Mouse (Mus musculus) MEL (cell line): Measurements from ENCODE around the gene Adamtsl1. TPM values are rescaled to one million over a fixed set of nuclear protein-coding genes. Genes with fewer than 3 reads are reported as not detected.

Source experiments
- DNase-seq: peaks from one replicate; pipeline ENCODE4 v3.0.0; 2011; ENCODE audit warnings: low read depth, low spot score
- H3K27ac ChIP-seq: 2 replicates; pipeline ENCODE4 v1.5.1; 2012; ENCODE audit warnings: low read depth, mild to moderate bottlenecking, control low read depth, low read length, moderate library complexity; ENCODE audit not compliant: control insufficient read depth
- H3K27me3 ChIP-seq, 2 experiments: fragments of 150-350 bp in 1 of 2; sonication (generic) in 1 of 2; 2 replicates each; pipeline ENCODE4 v1.6.1; 2012; ENCODE audit warnings: low read length in 2 of 2, mild to moderate bottlenecking in 2 of 2, improper control_type of control experiment in 1 of 2, moderate library complexity in 1 of 2; ENCODE audit not compliant: insufficient read depth in 2 of 2, control insufficient read depth in 1 of 2
- H3K36me3 ChIP-seq, 2 experiments: 2 replicates each; pipeline ENCODE4 v1.6.1; 2012 to 2014; ENCODE audit warnings: low read length in 2 of 2, improper control_type of control experiment in 1 of 2, inconsistent platforms in 1 of 2, mild to moderate bottlenecking in 1 of 2; ENCODE audit not compliant: insufficient read depth in 2 of 2, control insufficient read depth in 1 of 2
- H3K4me1 ChIP-seq, 2 experiments: fragments of 150-350 bp in 1 of 2; sonication (generic) in 1 of 2; 2 replicates each; pipeline ENCODE4 v1.6.1; 2012; ENCODE audit warnings: low read length in 2 of 2, improper control_type of control experiment in 1 of 2, mild to moderate bottlenecking in 1 of 2; ENCODE audit not compliant: insufficient read depth in 2 of 2, control insufficient read depth in 1 of 2
- H3K4me3 ChIP-seq, 2 experiments: fragments of 150-350 bp in 1 of 2; sonication (generic) in 1 of 2; 2 replicates each; pipeline ENCODE4 v1.5.1; 2012; ENCODE audit warnings: low read depth in 2 of 2, low read length in 2 of 2, mild to moderate bottlenecking in 2 of 2, moderate library complexity in 2 of 2, control low read depth in 1 of 2, improper control_type of control experiment in 1 of 2; ENCODE audit not compliant: control insufficient read depth in 1 of 2, insufficient read depth in 1 of 2
- H3K79me2 ChIP-seq: 2 replicates; pipeline ENCODE4 v1.6.1; 2012; ENCODE audit warnings: mild to moderate bottlenecking, low read length, moderate library complexity; ENCODE audit not compliant: control insufficient read depth, poor library complexity, insufficient read depth
- H3K9ac ChIP-seq: 2 replicates; pipeline ENCODE4 v1.6.1; 2012; ENCODE audit warnings: low read depth, mild to moderate bottlenecking, control low read depth, low read length, moderate library complexity; ENCODE audit not compliant: control insufficient read depth, poor library complexity, severe bottlenecking
- H3K9me3 ChIP-seq: fragments of 150-350 bp; sonication (generic); replicated peaks from 2 replicates; pipeline ENCODE4 v1.6.1; 2012; ENCODE audit warnings: mild to moderate bottlenecking, low read length, improper control_type of control experiment, moderate library complexity; ENCODE audit not compliant: insufficient read depth
- BHLHE40 ChIP-seq: IDR thresholded peaks from 2 replicates; pipeline ENCODE4 v1.6.1; 2012; ENCODE audit warnings: low read depth, mild to moderate bottlenecking, inconsistent platforms, low read length, improper control_type of control experiment, borderline replicate concordance
- CHD1 ChIP-seq: IDR thresholded peaks from 2 replicates; pipeline ENCODE4 v1.6.1; 2012; ENCODE audit warnings: low read depth, mild to moderate bottlenecking, inconsistent platforms, low read length, improper control_type of control experiment
- CTCF ChIP-seq, 3 experiments: IDR thresholded peaks in 2 of 3; conservative IDR thresholded peaks in 1 of 3; 2 replicates each; pipeline ENCODE4 v1.5.1; 2011 to 2012; ENCODE audit warnings: low read length in 3 of 3, low read depth in 2 of 3, mild to moderate bottlenecking in 2 of 3, improper control_type of control experiment in 1 of 3, inconsistent platforms in 1 of 3, mixed read lengths in 1 of 3, moderate library complexity in 1 of 3; ENCODE audit not compliant: control insufficient read depth in 1 of 3, insufficient read depth in 1 of 3, poor library complexity in 1 of 3, severe bottlenecking in 1 of 3
- ELF1 ChIP-seq: IDR thresholded peaks from 2 replicates; pipeline ENCODE4 v1.6.1; 2014; ENCODE audit warnings: low read depth, mild to moderate bottlenecking, inconsistent platforms, low read length, improper control_type of control experiment, moderate library complexity
- GABPA ChIP-seq: IDR thresholded peaks from 2 replicates; pipeline ENCODE4 v1.6.1; 2012; ENCODE audit warnings: low read depth, mild to moderate bottlenecking, inconsistent platforms, low read length, improper control_type of control experiment, moderate library complexity
- HCFC1 ChIP-seq: IDR thresholded peaks from 2 replicates; pipeline ENCODE4 v1.6.1; 2012; ENCODE audit warnings: low read depth, mild to moderate bottlenecking, inconsistent platforms, low read length, improper control_type of control experiment, moderate library complexity
- KAT2A ChIP-seq: conservative IDR thresholded peaks from 2 replicates; pipeline ENCODE4 v1.6.1; 2012; ENCODE audit warnings: low read depth, low read length, improper control_type of control experiment, inconsistent platforms
- MAFK ChIP-seq: IDR thresholded peaks from 2 replicates; pipeline ENCODE4 v1.6.1; 2011; ENCODE audit warnings: low read depth, mild to moderate bottlenecking, low read length, improper control_type of control experiment, borderline replicate concordance
- MXI1 ChIP-seq: IDR thresholded peaks from 2 replicates; pipeline ENCODE4 v1.6.1; 2011; ENCODE audit warnings: mild to moderate bottlenecking, low read depth, low read length, improper control_type of control experiment
- MYB ChIP-seq: IDR thresholded peaks from 2 replicates; pipeline ENCODE4 v1.6.1; 2011; ENCODE audit warnings: mild to moderate bottlenecking, low read depth, low read length, improper control_type of control experiment
- NELFE ChIP-seq: IDR thresholded peaks from 2 replicates; pipeline ENCODE4 v1.6.1; 2011; ENCODE audit warnings: low read depth, low read length, improper control_type of control experiment
- NRF1 ChIP-seq: IDR thresholded peaks from 2 replicates; pipeline ENCODE4 v1.6.1; 2014; ENCODE audit warnings: low read depth, mild to moderate bottlenecking, inconsistent platforms, low read length, improper control_type of control experiment, moderate library complexity; ENCODE audit not compliant: poor library complexity, insufficient read depth, severe bottlenecking
- POLR2A ChIP-seq, 2 experiments: IDR thresholded peaks; 2 replicates each; pipeline ENCODE4 v1.6.1; 2011 to 2012; ENCODE audit warnings: low read length in 2 of 2, mild to moderate bottlenecking in 2 of 2, control low read depth in 1 of 2, improper control_type of control experiment in 1 of 2, low read depth in 1 of 2, moderate library complexity in 1 of 2; ENCODE audit not compliant: control insufficient read depth in 1 of 2, insufficient read depth in 1 of 2, poor library complexity in 1 of 2
- POLR2AphosphoS2 ChIP-seq: IDR thresholded peaks from 2 replicates; pipeline ENCODE4 v1.6.1; 2011; ENCODE audit warnings: low read length, improper control_type of control experiment
- POLR2AphosphoS5 ChIP-seq: IDR thresholded peaks from 2 replicates; pipeline ENCODE4 v1.6.1; 2012; ENCODE audit warnings: low read depth, borderline replicate concordance, mild to moderate bottlenecking, inconsistent platforms, low read length, moderate library complexity, mixed read lengths
- RCOR1 ChIP-seq: IDR thresholded peaks from 2 replicates; pipeline ENCODE4 v1.6.1; 2012; ENCODE audit warnings: low read depth, mild to moderate bottlenecking, inconsistent platforms, low read length, improper control_type of control experiment
- TAL1 ChIP-seq: IDR thresholded peaks from 2 replicates; pipeline ENCODE4 v1.6.1; 2012; ENCODE audit warnings: mild to moderate bottlenecking, inconsistent platforms, low read length, moderate library complexity, mixed read lengths
- TBP ChIP-seq: IDR thresholded peaks from 2 replicates; pipeline ENCODE4 v1.8.0; 2011; ENCODE audit warnings: low read depth, low read length, improper control_type of control experiment
- TCF12 ChIP-seq: IDR thresholded peaks from 2 replicates; pipeline ENCODE4 v1.6.1; 2014; ENCODE audit warnings: low read depth, mild to moderate bottlenecking, inconsistent platforms, low read length, improper control_type of control experiment, moderate library complexity
- ZMIZ1 ChIP-seq: IDR thresholded peaks from 2 replicates; pipeline ENCODE4 v1.6.1; 2012; ENCODE audit warnings: low read depth, mild to moderate bottlenecking, inconsistent platforms, low read length, improper control_type of control experiment, moderate library complexity
- polyA plus RNA-seq, 2 experiments: library from polyadenylated mRNA; stranded (reverse) in 1 of 2; unstranded in 1 of 2; fragments of >175 nt in 1 of 2; fragments of >200 nt in 1 of 2; gene quantifications; 2 replicates each; pipeline versions ENCODE4 v1.2.1 to v1.2.4; 2012; ENCODE audit warnings: low replicate concordance in 2 of 2, low read depth in 1 of 2; ENCODE audit not compliant: insufficient read length in 2 of 2, insufficient read depth in 1 of 2, missing spikeins in 1 of 2
- total RNA-seq: library from RNA; depleted of rRNA; stranded (reverse); fragments of 300-350 nt; gene quantifications from 2 replicates; pipeline ENCODE4 v1.2.3, GENCODE M21; 2012

The Adamtsl1 gene
- total and polyA plus RNA-seq, 3 experiments, result not detected

DNA sequence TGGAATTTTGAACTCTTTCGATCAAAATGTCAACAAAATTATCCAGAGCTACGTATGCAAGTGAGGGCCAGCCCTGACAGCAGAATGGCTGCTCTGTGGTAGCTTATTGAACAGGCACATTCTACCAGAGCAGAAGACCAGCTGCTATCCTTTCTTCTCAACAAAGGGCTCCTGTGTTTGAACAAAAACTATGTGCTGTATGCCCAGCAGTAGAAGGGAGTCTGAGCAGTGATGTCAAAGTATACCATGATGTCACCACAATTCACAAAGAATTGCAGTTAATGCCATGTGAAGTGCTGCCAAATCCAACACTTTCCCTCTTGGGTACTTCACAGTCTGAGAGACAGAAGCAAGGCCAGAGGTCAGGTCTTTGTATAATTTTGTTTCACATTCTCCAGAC, 675.9 kb downstream of the Adamtsl1 start:
- no peaks in the 10 kb centered on the region for H3K27me3 ChIP-seq
- H3K79me2 ChIP-seq, result no peaks in the 10 kb centered on the region
- no peak for TF ChIP-seq TBP
- no peak for TF ChIP-seq KAT2A
- no peak for TF ChIP-seq GABPA
- no peak for TF ChIP-seq CTCF (IDR thresholded peaks at IDR 0.05 in 2 of 3, conservative IDR thresholded peaks at IDR 0.05 in 1 of 3; ENCODE audit: control insufficient read depth in 1 of 3, insufficient read depth in 1 of 3, low read depth in 2 of 3, low read length in 3 of 3, poor library complexity in 1 of 3, severe bottlenecking in 1 of 3)
- no peak for TF ChIP-seq ZMIZ1
- TF ChIP-seq TAL1, result no peak
- no peak for TF ChIP-seq MYB
- TF ChIP-seq MXI1, result no peak
- no peak for TF ChIP-seq NRF1
- TF ChIP-seq RCOR1, result no peak
- no peak for TF ChIP-seq CHD1
- no peak for TF ChIP-seq POLR2A (IDR thresholded peaks at IDR 0.05; ENCODE audit: control insufficient read depth in 1 of 2, insufficient read depth in 1 of 2, low read depth in 1 of 2, low read length in 2 of 2, poor library complexity in 1 of 2)
- TF ChIP-seq ELF1, result no peak
- no peak for TF ChIP-seq POLR2AphosphoS2
- TF ChIP-seq MAFK, result no peak
- no peak for TF ChIP-seq NELFE
- no peak for TF ChIP-seq HCFC1
- no peak for TF ChIP-seq BHLHE40
- no peak for TF ChIP-seq POLR2AphosphoS5
- TF ChIP-seq TCF12, result no peak
- H3K9ac ChIP-seq, result no peak overlapping the region
- no peaks in the 10 kb centered on the region for H3K9me3 ChIP-seq
- H3K27ac ChIP-seq, result no peak overlapping the region
- no peaks in the 10 kb centered on the region for H3K4me1 ChIP-seq
- no peaks in the 10 kb centered on the region for H3K36me3 ChIP-seq
- H3K4me3 ChIP-seq, result no peak overlapping the region
- no peak for DNase-seq

GRCm38 (mm10) chr4:86191195-86191594, 677.2 kb downstream of the Adamtsl1 start:
- Histone ChIP-seq H3K79me2 (no peaks in the 10 kb centered on the region), H3K9me3 (no peaks in the 10 kb centered on the region), H3K9ac (no peak overlapping the region), H3K27me3 (no peaks in the 10 kb centered on the region), H3K4me1 (no peaks in the 10 kb centered on the region), H3K27ac (no peak overlapping the region), H3K36me3 (no peaks in the 10 kb centered on the region), H3K4me3 (no peak overlapping the region)
- TF ChIP-seq ELF1, result no peak
- DNase-seq, result no peak
